Mouse (Mus musculus): ENCODE results near the gene Snx20. TPM values are rescaled to one million over a fixed set of nuclear protein-coding genes. Genes with fewer than 3 reads are reported as not detected.
A peak's percentile ranks its signal among the peaks of the same experiment; 100 is the strongest.

Gene Snx20
- total RNA-seq (2015) (14.2 and 17.2 TPM in 2 replicates), total RNA-seq (2017) (12.5 and 18.7 TPM in 2 replicates)

- ATAC-seq (replicated peaks; ENCODE audit: poor library complexity), result peak; percentile 78
Measured at GRCm38 (mm10) chr8:88635474-88636397, at the start of gene Snx20. Snx20 (minus strand) TSS chr8:88636128.

DNA sequence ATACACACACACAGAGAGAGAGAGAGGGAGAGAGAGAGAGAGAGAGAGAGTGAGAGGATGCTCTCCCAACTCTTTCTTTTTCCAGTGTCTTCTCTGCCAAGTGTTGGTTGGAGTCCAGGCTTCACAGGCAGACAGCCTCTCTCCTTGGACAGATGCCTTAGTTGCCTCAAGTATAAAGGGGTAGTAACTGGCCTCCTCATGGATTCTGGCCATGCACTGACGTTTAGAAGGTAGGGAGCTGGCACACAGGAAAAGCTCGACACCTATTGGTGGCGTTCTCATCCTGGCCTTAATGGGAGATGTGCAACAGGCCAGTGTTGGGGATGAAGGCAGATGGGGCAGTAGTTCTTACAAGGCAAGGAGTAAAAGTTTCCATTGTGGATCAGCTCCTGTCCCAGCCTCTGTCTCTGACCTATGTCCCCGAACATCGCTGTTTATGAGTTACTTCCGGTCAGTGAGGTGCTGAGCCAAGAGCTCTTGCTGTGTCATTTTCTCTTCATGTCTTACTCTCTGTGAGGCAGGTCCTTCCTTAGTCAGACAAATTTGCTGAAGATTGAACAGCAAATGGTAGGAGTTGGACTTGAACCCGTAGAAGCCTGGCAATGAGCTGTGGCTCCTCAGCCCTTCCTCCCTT is 47.8 kb upstream of the Snx20 start:
- ATAC-seq (replicated peaks; ENCODE audit: poor library complexity), result no peak

DNA sequence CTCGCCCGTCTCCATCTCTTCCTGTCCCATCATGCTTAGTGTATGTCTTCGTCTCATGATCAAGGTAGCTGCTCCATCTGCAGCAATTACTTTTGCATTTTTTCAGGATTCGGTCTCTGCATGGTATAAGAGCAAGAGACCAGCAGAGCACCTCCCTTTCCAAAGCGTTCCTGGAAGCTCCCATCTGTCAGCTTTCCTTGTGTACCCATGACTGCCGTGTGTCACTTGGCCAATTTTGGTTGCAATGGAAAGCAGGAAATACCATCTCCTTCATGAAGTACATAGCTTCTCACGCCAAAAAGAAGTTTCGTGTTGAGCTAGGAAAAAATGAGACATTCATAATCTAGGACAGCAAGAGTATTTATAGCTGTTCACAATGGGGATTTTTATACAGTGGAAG is 45.1 kb upstream of the Snx20 start:
- ATAC-seq (replicated peaks; ENCODE audit: poor library complexity), result no peak

- no peak for ATAC-seq (replicated peaks; ENCODE audit: poor library complexity)
Measured at GRCm38 (mm10) chr8:88680566-88680965, 44.6 kb upstream of the Snx20 start.

DNA sequence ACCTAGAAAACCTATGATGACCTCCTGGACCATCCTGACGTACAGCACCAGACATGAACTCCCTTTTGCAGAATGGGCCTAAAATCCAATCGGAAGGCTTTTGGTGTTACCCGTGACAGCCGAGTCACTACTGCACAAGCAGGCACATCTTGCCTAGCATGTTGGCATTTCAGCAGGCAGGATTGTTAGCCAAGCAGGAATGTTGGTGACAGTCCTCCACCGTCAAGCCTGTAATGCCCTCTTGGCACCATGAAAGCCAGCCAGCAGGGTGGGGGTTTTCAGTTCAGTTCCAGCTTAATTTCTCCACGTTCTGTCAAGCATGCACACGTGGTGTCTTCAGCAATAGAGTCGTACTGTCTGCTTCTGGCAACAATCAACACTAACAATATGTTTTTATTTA is 41.1 kb upstream of the Snx20 start:
- ATAC-seq (replicated peaks; ENCODE audit: poor library complexity), result no peak

GRCm38 (mm10) chr8:88675372-88676165 is 39.6 kb upstream of the Snx20 start:
- ATAC-seq (replicated peaks; ENCODE audit: poor library complexity), result peak; percentile 26; the same call in 1 of the 2 replicates

GRCm38 (mm10) chr8:88673859-88674258 is 37.9 kb upstream of the Snx20 start:
- no peak for ATAC-seq (replicated peaks; ENCODE audit: poor library complexity)

DNA sequence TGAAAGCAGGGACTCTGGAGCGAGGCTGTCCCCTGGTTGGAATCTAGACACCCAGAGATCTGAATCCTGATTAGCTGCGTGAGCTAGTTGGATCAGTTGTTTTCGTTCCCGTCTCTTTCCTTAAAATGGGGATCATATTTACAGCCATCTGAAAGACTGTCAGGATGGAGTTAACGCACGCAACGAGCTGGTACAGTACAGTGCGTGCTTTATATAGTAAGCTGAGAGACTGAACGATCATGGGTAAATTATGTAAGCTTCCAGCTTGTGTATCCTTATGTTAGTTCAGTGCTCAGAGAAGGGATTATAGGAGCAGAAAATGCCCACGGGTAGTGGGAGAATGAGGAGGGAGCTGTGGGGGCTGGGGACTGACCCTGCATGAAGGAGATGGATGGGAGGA is 35.6 kb upstream of the Snx20 start:
- no peak for ATAC-seq (replicated peaks; ENCODE audit: poor library complexity)

- ATAC-seq (replicated peaks; ENCODE audit: poor library complexity), result no peak
Measured at GRCm38 (mm10) chr8:88670782-88671181, 34.9 kb upstream of the Snx20 start.

DNA sequence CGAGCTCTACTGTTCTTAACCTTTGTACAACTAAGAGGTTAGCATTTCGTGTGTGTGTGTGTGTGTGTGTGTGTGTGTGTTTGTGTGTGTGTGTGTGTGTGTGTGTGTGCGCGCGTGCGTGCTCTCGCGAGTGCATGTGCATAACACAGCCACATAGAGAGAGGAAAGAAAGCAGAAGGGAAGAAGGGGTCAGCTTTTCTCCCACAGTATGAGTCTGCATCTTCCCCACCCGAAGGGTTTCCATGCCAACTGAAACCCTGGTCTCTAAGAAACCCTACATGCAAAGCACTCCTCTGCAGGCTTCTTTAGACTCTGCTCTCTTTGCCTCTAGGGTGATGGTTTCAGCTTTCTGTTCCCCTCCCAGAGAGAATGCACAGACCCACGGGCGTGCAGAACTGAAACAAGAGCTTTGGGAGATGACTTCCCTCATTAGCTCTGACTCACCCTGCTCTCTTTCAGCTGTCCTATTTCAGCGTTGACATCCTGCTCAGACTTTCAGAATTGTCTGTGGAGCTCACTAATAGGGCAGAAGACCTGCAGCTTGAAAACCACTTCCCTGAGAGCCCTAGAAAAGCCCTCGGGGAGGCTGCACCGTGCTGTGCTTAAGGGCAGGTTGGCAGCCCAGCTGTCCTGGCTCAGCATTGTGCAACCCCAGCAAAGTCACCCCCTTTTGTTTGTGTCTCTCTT is 32.6 kb upstream of the Snx20 start:
- peak; percentile 77 for ATAC-seq (replicated peaks; ENCODE audit: poor library complexity)

GRCm38 (mm10) chr8:88666435-88666834 is 30.5 kb upstream of the Snx20 start:
- ATAC-seq (replicated peaks; ENCODE audit: poor library complexity), result peak; percentile 36

DNA sequence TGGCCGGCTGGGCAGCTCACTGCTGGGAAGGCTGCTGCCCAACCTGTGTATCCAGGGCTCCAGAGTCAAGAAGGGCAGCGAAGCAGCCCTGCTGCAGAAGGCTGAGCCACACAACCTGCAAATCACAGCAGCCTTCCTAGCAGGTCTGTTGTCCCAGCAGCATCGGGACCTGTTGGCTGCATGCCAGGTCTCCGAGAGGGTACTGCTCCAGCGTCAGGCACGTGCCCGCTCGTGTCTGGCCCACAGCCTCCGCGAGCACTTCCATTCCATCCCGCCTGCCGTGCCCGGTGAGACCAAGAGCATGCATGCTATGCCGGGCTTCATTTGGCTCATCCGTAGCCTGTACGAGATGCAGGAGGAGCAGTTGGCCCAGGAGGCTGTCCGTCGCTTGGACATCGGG is 29.0 kb upstream of the Snx20 start:
- ATAC-seq (replicated peaks; ENCODE audit: poor library complexity), result no peak

DNA sequence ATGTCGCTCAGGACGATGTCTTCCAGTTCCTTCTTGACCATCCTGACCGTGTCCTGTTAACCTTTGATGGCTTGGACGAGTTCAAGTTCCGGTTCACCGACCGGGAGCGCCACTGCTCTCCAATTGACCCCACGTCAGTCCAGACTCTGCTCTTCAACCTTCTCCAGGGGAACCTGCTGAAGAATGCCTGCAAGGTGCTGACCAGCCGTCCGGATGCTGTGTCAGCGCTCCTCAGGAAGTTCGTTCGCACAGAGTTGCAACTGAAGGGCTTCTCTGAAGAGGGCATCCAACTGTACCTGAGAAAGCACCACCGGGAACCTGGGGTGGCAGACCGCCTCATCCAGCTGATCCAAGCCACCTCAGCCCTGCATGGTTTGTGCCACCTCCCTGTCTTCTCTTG is 28.2 kb upstream of the Snx20 start:
- ATAC-seq (replicated peaks; ENCODE audit: poor library complexity), result no peak

DNA sequence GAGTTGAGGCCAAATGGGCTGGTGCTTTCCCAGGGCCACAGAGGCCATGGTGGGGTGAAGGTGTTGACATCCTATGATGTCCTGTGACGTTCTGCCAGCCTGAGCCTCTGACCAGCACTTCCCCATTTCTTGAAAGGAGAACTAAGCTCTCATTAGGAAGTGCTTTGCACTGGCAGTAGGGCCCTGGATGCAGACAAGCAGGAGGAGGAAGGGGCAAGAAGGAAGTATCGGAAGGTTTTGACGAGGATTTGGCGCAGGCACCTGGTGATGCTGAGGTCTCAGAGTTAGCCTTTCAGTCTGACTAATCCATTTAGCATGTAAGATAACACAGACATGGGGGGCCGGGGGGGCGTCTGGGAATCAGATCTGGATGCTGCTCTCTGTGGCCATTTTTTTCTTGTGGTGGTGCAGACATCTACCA is 26.5 kb upstream of the Snx20 start:
- peak; percentile 92 for ATAC-seq (replicated peaks; ENCODE audit: poor library complexity)

DNA sequence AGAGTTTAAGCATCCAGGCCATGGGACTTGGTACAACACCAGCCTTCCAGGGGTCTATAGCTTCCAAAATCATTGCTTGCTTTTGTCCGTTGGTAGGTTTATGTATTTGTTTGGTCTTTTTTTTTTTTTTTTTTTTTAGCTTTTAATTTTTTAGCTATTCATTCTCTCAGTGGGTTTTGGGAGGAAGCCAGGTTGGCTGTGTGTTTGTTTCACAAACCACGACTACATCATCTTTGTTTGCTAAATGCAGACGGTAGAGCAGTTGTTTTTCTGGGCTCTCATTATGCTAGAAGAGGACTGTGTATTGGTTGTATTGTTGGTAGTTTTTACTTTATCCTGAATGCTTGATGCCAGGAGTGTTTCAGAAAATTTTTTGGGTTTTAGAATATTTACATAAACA is 23.9 kb upstream of the Snx20 start:
- ATAC-seq (replicated peaks; ENCODE audit: poor library complexity), result no peak

DNA sequence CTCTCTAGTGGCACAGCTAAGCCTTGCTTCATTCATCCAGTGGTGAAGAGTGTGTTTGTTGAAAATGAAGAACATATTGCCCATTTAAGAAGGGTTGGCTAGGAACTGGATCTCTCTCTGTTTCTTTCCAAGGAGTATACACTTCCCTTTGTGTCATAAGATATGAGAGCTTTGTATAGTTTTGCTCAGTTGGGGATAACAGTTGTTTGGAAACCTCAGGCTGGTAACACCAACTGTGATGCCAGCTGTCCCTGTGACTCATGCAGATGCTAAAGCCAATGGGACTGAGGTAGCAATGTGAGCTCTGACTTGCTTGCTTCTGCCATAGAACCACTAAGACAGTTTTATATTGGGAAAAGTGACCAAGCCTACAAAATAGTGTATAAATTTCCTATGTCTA is 19.4 kb upstream of the Snx20 start:
- peak; percentile 26; the same call in 1 of the 2 replicates for ATAC-seq (replicated peaks; ENCODE audit: poor library complexity)

DNA sequence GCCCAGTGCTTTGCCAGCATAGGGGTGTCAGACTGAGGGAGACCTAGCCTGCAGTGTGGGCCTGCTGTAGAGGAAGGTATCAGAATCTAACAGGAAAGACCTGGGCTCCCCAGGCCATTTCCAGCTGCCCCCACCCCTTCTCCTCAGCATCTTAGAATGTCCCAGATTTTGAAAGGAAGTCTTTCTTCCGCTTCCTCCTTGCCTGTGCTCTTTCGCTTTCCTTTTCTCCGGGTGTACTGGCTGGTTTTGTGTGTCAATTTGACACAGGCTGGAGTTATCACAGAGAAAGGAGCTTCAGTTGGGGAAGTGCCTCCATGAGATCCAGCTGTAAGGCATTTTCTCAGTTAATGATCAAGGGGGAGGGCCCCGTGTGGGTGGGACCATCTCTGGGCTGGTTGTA is 15.2 kb upstream of the Snx20 start:
- peak; percentile 32 for ATAC-seq (replicated peaks; ENCODE audit: poor library complexity)

- ATAC-seq (replicated peaks; ENCODE audit: poor library complexity), result no peak
Measured at GRCm38 (mm10) chr8:88650016-88650708, 14.2 kb upstream of the Snx20 start.

DNA sequence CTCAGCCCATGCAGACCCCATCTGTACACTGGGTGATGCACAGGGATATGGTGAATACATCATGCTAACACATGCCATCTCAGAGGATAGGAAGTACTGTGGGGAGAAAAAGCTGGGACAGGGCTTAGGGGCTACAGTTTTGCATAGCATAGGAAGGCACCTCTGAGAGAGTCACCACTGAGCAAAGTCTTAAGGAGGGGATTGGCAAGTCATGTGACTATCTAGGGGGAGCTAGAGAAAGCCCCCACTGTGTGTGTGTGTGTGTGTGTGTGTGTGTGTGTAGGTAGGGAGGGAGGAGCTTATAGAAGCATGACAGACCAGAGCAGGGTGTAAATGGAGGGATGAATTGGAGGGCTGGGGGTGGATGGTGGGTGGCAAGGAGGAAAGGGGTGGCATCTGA is 12.4 kb upstream of the Snx20 start:
- no peak for ATAC-seq (replicated peaks; ENCODE audit: poor library complexity)

Data from megakaryocyte progenitor cell, adult 5-6 weeks (primary cell).